Mouse (Mus musculus) CD4-positive, CD25-positive, alpha-beta regulatory T cell, adult 9 weeks (primary cell): Measurements from ENCODE around the gene Prepl. TPM values are rescaled to one million over a fixed set of nuclear protein-coding genes. Genes with fewer than 3 reads are reported as not detected.

Experiments
- polyA plus RNA-seq: library from polyadenylated mRNA; unstranded; fragments of 100-300 nt; shearing (Covaris generic); gene quantifications from one replicate; pipeline ENCODE4 v1.2.1, GENCODE M21; 2017

The Prepl gene
- polyA plus RNA-seq = 22.9 TPM

DNA sequence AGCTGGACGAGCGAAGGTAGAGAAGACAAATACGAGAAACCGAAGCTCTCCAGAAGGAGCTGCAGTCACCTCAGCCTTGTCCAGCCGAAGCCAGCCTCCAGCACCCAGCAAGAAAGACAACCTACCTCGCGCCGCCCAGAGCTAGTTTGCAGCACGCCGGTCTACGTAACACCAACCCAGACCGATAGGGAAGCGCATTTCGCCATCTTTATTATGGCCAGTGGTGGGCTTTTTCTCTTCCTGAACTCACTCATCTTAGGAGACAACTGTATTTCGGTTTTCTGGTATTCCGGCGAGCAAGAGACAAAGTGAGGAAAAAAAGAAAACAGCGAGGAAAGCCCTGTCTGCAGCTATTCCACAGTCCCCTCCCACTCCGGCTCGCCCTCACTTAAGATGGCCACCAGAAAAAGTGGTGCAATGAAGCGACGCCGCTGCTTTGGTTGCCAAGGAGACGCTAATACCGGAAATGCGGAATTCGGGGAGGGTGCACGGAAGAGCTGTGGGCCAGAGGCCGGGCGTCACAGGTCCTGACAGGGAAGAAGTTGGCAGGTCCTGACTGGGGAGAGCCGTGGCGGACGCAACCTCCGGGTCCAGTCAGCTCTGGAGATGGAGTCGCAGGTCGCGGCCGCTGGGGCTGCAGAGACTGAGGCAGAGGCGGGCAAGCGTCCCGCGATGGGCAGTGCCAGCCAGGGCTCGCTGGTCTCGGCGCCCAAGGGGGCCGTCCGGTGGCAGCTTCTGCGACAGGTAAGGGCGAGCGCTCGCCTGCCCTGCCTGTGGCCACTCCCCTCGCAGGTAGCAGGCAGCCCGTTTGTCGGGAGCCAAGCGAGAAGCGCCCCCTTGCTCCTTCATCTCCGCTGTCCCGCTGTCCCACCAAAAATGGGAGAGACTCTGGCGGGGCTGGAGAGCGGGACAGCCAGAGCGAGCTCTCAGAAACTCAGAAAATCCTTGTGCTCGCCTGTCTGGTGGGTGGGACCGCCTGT, at the start of gene Prepl, which contains the start of gene Camkmt:
Gene Prepl (minus strand): TSS at position 122 of the 980 bp plus-strand sequence.
Gene Camkmt (plus strand): TSS at position 433 of the 980 bp plus-strand sequence.

DNA sequence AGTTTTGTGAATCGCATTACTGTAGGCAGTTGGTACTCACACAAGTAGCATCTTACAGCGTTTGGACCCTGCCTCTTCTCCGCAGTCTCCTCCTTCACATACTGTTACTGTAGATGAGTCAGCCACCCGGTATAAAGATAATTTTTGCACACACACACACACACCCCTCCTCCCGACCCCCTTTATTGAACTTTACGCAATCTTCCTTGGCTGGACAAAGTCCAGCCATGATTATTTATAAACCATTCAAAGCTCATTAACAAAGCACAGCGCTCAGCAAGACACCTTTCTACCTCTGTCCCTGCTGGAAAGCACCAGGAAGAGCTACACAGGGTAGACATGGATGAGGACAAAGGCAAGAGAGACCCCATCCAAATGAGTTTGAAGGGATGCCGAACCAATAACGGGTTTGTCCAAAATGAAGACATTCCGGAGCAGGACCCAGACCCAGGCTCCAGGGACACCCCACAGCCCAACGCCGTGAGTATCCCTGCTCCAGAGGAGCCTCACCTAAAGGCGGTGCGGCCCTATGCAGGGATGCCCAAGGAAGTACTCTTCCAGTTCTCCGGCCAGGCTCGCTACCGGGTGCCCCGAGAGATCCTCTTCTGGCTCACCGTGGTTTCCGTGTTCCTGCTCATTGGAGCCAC, 61.8 kb downstream of the Prepl start, which contains the start of gene Slc3a1:
Gene Slc3a1 (plus strand): TSS at position 284 of the 647 bp plus-strand sequence.

Other genes with a start within 250 kb of the Prepl start
- 20.9 TPM for gene Ppm1b, start 133.5 kb downstream of the Prepl start, polyA plus RNA-seq
- 0.87 TPM for gene Slc3a1, start 61.9 kb downstream of the Prepl start, polyA plus RNA-seq
- gene Camkmt, start 311 bp upstream of the Prepl start, polyA plus RNA-seq = 9.8 TPM